Mouse (Mus musculus): ENCODE measurements around the gene Adora1. TPM values are rescaled to one million over a fixed set of nuclear protein-coding genes. Genes with fewer than 3 reads are reported as not detected.
A peak's percentile ranks its signal among the peaks of the same experiment; 100 is the strongest.

The Adora1 gene
- polyA plus RNA-seq, 1 experiment = 1.2 TPM

GRCm38 (mm10) chr1:134198197-134198995 lies 36.8 kb downstream of the Adora1 start:
- Histone ChIP-seq H3K27me3 (ENCODE audit: control insufficient read depth, insufficient read depth, low read length) (no peaks in the 10 kb centered on the region), H3K4me1 (ENCODE audit: control insufficient read depth, insufficient read depth, insufficient read length, low read length) (0 out of 2 replicates have a peak, but pooled peaks cover 5% of the 10 kb centered on the region), H3K27ac (ENCODE audit: insufficient read depth, low read depth, low read length) (no peak overlapping the region), H3K36me3 (ENCODE audit: control insufficient read depth, insufficient read depth, low read length) (no peaks in the 10 kb centered on the region), H3K4me3 (ENCODE audit: low read depth, low read length) (no peak overlapping the region)
- TF ChIP-seq CTCF (IDR thresholded peaks at IDR 0.05; ENCODE audit: extremely low read depth, insufficient read length, insufficient replicate concordance, low read depth, low read length) (no peak), POLR2A (IDR thresholded peaks at IDR 0.05; ENCODE audit: low read depth, low read length) (no peak)
- 80% methylated on average over 12 of the region's 12 CpGs for WGBS

GRCm38 (mm10) chr1:134197325-134197982 lies 37.8 kb downstream of the Adora1 start:
- H3K36me3 ChIP-seq (ENCODE audit: control insufficient read depth, insufficient read depth, low read length) = no peaks in the 10 kb centered on the region

GRCm38 (mm10) chr1:134196386-134196785 lies 38.8 kb downstream of the Adora1 start:
- Histone ChIP-seq H3K27ac (ENCODE audit: insufficient read depth, low read depth, low read length) (peak overlapping the region; percentile 28; the same call in 1 of the 2 replicates), H3K27me3 (ENCODE audit: control insufficient read depth, insufficient read depth, low read length) (no peaks in the 10 kb centered on the region), H3K36me3 (ENCODE audit: control insufficient read depth, insufficient read depth, low read length) (no peaks in the 10 kb centered on the region), H3K4me1 (ENCODE audit: control insufficient read depth, insufficient read depth, insufficient read length, low read length) (0 out of 2 replicates have a peak, but pooled peaks cover 5% of the 10 kb centered on the region), H3K4me3 (ENCODE audit: low read depth, low read length) (no peak overlapping the region)
- 37% methylated on average over 4 of the region's 4 CpGs for WGBS
- TF ChIP-seq POLR2A (IDR thresholded peaks at IDR 0.05; ENCODE audit: low read depth, low read length) (no peak), CTCF (IDR thresholded peaks at IDR 0.05; ENCODE audit: extremely low read depth, insufficient read length, insufficient replicate concordance, low read depth, low read length) (peak; percentile 82)

More at GRCm38 (mm10) chr1:134197325-134197982, 37.8 kb downstream of the Adora1 start:
- Histone ChIP-seq H3K4me1 (ENCODE audit: control insufficient read depth, insufficient read depth, insufficient read length, low read length) (0 out of 2 replicates have a peak, but pooled peaks cover 5% of the 10 kb centered on the region), H3K27ac (ENCODE audit: insufficient read depth, low read depth, low read length) (no peak overlapping the region), H3K4me3 (ENCODE audit: low read depth, low read length) (no peak overlapping the region), H3K27me3 (ENCODE audit: control insufficient read depth, insufficient read depth, low read length) (no peaks in the 10 kb centered on the region)
- TF ChIP-seq POLR2A (IDR thresholded peaks at IDR 0.05; ENCODE audit: low read depth, low read length) = no peak
- no peak for TF ChIP-seq CTCF (IDR thresholded peaks at IDR 0.05; ENCODE audit: extremely low read depth, insufficient read length, insufficient replicate concordance, low read depth, low read length)
- 84% methylated on average over 15 of the region's 15 CpGs for WGBS

- whole genome bisulfite sequencing = 62% methylated on average over 4 of the region's 4 CpGs
- peak overlapping the region; percentile 28; the same call in 1 of the 2 replicates for H3K27ac ChIP-seq (ENCODE audit: insufficient read depth, low read depth, low read length)
- H3K27me3 ChIP-seq (ENCODE audit: control insufficient read depth, insufficient read depth, low read length) = no peaks in the 10 kb centered on the region
- H3K36me3 ChIP-seq (ENCODE audit: control insufficient read depth, insufficient read depth, low read length) = no peaks in the 10 kb centered on the region
- no peak overlapping the region for H3K4me3 ChIP-seq (ENCODE audit: low read depth, low read length)
- H3K4me1 ChIP-seq (ENCODE audit: control insufficient read depth, insufficient read depth, insufficient read length, low read length) = 0 out of 2 replicates have a peak, but pooled peaks cover 5% of the 10 kb centered on the region
- no peak for TF ChIP-seq POLR2A (IDR thresholded peaks at IDR 0.05; ENCODE audit: low read depth, low read length)
Observed at GRCm38 (mm10) chr1:134195979-134196378, 39.3 kb downstream of the Adora1 start.

GRCm38 (mm10) chr1:134195571-134195970 lies 39.7 kb downstream of the Adora1 start:
- Histone ChIP-seq H3K27me3 (ENCODE audit: control insufficient read depth, insufficient read depth, low read length) (no peaks in the 10 kb centered on the region), H3K36me3 (ENCODE audit: control insufficient read depth, insufficient read depth, low read length) (no peaks in the 10 kb centered on the region), H3K27ac (ENCODE audit: insufficient read depth, low read depth, low read length) (no peak overlapping the region; the same call in 1 of the 2 replicates), H3K4me3 (ENCODE audit: low read depth, low read length) (no peak overlapping the region), H3K4me1 (ENCODE audit: control insufficient read depth, insufficient read depth, insufficient read length, low read length) (0 out of 2 replicates have a peak, but pooled peaks cover 5% of the 10 kb centered on the region)
- TF ChIP-seq CTCF (IDR thresholded peaks at IDR 0.05; ENCODE audit: extremely low read depth, insufficient read length, insufficient replicate concordance, low read depth, low read length) (no peak), POLR2A (IDR thresholded peaks at IDR 0.05; ENCODE audit: low read depth, low read length) (no peak)
- 57% methylated on average over 3 of the region's 3 CpGs for WGBS

- no peak for TF ChIP-seq POLR2A (IDR thresholded peaks at IDR 0.05; ENCODE audit: low read depth, low read length)
- 47% methylated on average over 2 of the region's 2 CpGs for WGBS
- Histone ChIP-seq H3K36me3 (ENCODE audit: control insufficient read depth, insufficient read depth, low read length) (no peaks in the 10 kb centered on the region), H3K27me3 (ENCODE audit: control insufficient read depth, insufficient read depth, low read length) (no peaks in the 10 kb centered on the region), H3K4me3 (ENCODE audit: low read depth, low read length) (no peak overlapping the region), H3K27ac (ENCODE audit: insufficient read depth, low read depth, low read length) (no peak overlapping the region), H3K4me1 (ENCODE audit: control insufficient read depth, insufficient read depth, insufficient read length, low read length) (0 out of 2 replicates have a peak, but pooled peaks cover 5% of the 10 kb centered on the region)
Observed at GRCm38 (mm10) chr1:134195117-134195516, 40.1 kb downstream of the Adora1 start.

Measured in small intestine, adult 2 months (tissue).